Mouse (Mus musculus): ENCODE measurements at regions not wholly inside any gene's neighbourhood (a gene's known extent, or its start where the extent isn't known, plus 50 kb on each side); places are given as distances from the start of the nearest gene placed in this dataset.

DNA sequence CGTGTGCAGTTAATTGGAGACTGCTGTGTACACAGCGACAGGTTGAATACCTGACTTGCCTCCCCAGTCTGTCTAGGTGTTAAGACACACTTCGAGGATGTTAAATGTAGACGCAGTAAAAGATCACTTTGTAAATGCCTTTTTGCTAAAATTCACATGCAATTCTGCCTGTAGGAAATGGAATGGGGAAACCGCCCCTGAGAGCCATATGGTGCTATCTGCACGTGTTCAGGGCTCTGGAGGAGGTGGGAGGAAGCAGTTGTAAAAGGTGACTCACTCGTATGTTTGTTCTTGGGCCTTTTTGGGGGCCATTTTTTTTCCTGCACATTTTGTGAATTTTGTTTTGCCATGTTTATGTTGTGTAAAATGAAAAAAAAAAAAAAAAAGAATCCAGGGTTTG is 159.6 kb upstream of the Gjb5 start:
- no peak overlapping the region for H3K9ac ChIP-seq (ENCODE audit: low read depth, low read length)
- H3K27ac ChIP-seq (replicated peaks; ENCODE audit: low read depth, low read length) = no peak overlapping the region
- H3K27me3 ChIP-seq (replicated peaks; ENCODE audit: control insufficient read depth, insufficient read depth, low read length) = no peaks in the 10 kb centered on the region
- 81% methylated on average over 7 of the region's 7 CpGs for WGBS
- H3K36me3 ChIP-seq (ENCODE audit: control insufficient read depth, insufficient read depth, low read length) = no peaks in the 10 kb centered on the region
- ATAC-seq (ENCODE audit: low read depth) = no peak
- H3K4me3 ChIP-seq (ENCODE audit: low read depth, low read length) = no peak overlapping the region
- no peak overlapping the region for H3K4me2 ChIP-seq (ENCODE audit: low read depth, low read length)
- H3K9me3 ChIP-seq (ENCODE audit: control insufficient read depth, low read length) = no peaks in the 10 kb centered on the region
- DNase-seq (ENCODE audit: low spot score) = no peak
- H3K4me1 ChIP-seq (ENCODE audit: control insufficient read depth, insufficient read depth, low read length) = no peaks in the 10 kb centered on the region

DNA sequence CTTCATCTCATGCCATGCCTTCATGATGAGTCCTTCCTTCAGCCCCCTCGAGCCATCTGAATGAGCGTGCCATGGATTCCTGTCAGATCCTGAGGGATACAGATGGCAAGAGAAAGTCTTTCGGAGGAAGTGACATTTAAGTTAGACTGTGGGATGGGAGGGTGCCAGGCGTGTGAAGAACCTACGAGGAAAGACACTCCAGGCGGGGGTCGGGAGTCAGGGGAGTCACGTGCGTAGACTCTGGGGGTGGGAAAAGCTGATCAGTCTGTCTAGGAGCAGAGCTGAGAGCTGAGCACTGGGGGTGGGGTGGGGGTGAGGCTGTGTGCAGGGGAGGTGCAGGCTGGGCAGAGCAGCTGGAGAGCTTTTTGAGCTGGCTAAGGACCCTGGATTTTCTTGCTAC is 152.0 kb upstream of the Gjb5 start:
- 71% methylated on average over 9 of the region's 9 CpGs for WGBS
- DNase-seq (ENCODE audit: low spot score) = no peak

DNA sequence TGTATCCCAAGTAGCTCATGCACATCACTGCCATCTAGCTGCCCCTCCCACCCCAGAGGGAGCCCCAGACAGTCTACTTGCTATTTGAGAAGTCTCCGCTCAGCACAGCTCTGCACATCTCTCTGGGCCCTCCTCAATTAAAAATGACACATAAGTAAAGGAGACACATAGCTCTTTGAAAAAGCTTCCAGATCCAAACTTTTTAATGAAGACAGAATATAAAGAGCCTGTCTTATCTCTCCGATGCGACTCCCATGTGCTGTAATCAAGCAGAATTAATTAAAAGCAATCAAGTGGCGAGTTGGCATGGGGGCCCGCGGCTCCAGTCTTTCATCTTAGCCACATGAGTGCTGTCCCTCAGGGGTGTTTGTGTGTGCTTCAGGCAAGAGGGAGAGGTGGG is 144.6 kb upstream of the Gjb5 start:
- Histone ChIP-seq H3K27ac (replicated peaks; ENCODE audit: low read depth, low read length) (no peak overlapping the region), H3K4me3 (ENCODE audit: low read depth, low read length) (no peak overlapping the region), H3K4me2 (ENCODE audit: low read depth, low read length) (no peak overlapping the region), H3K9me3 (ENCODE audit: control insufficient read depth, low read length) (no peaks in the 10 kb centered on the region), H3K9ac (ENCODE audit: low read depth, low read length) (no peak overlapping the region), H3K27me3 (replicated peaks; ENCODE audit: control insufficient read depth, insufficient read depth, low read length) (no peaks in the 10 kb centered on the region), H3K4me1 (ENCODE audit: control insufficient read depth, insufficient read depth, low read length) (no peaks in the 10 kb centered on the region), H3K36me3 (ENCODE audit: control insufficient read depth, insufficient read depth, low read length) (no peaks in the 10 kb centered on the region)
- WGBS = 64% methylated on average over 6 of the region's 6 CpGs
- DNase-seq (ENCODE audit: low spot score) = no peak
- ATAC-seq (ENCODE audit: low read depth) = no peak

More for the DNA sequence above, 152.0 kb upstream of the Gjb5 start:
- Histone ChIP-seq H3K27me3 (replicated peaks; ENCODE audit: control insufficient read depth, insufficient read depth, low read length) (no peaks in the 10 kb centered on the region), H3K4me2 (ENCODE audit: low read depth, low read length) (no peak overlapping the region), H3K36me3 (ENCODE audit: control insufficient read depth, insufficient read depth, low read length) (no peaks in the 10 kb centered on the region), H3K9ac (ENCODE audit: low read depth, low read length) (no peak overlapping the region), H3K4me3 (ENCODE audit: low read depth, low read length) (no peak overlapping the region), H3K27ac (replicated peaks; ENCODE audit: low read depth, low read length) (no peak overlapping the region), H3K4me1 (ENCODE audit: control insufficient read depth, insufficient read depth, low read length) (no peaks in the 10 kb centered on the region), H3K9me3 (ENCODE audit: control insufficient read depth, low read length) (no peaks in the 10 kb centered on the region)
- ATAC-seq (ENCODE audit: low read depth) = no peak

DNA sequence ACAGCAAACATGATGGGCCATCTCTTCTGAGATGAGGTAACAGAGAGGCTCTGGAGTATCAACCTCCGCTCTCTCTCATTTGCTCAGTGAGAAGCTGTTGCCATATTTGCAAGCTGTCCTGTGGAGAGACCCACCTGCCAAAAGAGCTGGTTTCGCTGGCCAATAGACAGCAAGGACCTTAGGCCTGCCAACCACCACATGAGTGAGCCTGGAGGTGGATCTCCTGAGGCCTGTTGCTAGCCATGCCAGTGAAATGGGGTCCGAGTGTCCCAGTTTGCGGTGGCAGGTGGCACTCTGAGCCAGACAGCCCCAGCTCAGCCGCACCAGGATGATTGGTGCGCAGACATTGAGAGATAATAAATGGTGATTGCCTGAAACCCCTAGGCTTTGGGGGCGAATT is 143.9 kb upstream of the Gjb5 start:
- ATAC-seq (ENCODE audit: low read depth) = no peak

DNA sequence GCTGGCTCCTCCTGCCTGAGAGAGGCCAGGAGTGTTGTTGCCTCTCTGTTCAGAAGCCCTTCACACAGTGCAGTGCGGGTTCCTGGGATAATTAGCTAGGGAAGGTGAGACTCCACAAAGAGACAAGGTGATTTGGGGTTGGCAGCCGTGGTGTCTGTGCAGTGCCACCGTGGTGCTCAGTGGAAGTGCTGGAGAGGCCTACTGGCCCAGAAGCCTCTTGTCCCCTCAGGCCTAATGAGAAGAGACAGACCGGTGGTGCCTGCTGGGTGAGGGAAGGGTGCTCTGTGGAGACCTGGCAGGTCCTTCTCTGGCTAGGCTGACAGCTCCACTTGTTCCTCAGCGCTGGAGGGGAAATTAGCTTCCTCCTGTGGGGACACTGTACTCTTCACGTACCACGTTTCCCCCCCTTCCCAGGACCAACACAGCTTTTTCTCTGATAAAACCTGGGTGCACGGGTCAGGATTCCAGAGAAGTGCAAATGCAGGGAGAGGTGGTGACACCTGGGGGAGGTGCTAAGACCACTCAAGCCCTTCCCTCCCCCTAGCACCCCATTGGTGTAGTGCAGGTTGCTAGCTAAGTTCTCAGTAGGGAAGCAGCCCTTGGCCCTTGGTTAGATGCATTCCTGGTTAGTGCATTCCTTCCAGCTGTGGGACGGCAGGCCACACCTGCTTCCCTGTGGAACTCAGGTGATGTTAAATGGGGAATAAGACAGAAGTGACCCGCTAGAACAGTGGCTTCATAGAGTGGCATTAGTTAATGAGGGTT is 129.2 kb upstream of the Gjb5 start:
- H3K4me3 ChIP-seq (ENCODE audit: low read depth, low read length) = no peak overlapping the region
- no peaks in the 10 kb centered on the region for H3K27me3 ChIP-seq (replicated peaks; ENCODE audit: control insufficient read depth, insufficient read depth, low read length)
- no peaks in the 10 kb centered on the region for H3K36me3 ChIP-seq (ENCODE audit: control insufficient read depth, insufficient read depth, low read length)
- no peak overlapping the region for H3K4me2 ChIP-seq (ENCODE audit: low read depth, low read length)
- ATAC-seq (ENCODE audit: low read depth) = no peak
- no peak overlapping the region for H3K9ac ChIP-seq (ENCODE audit: low read depth, low read length)
- no peaks in the 10 kb centered on the region for H3K4me1 ChIP-seq (ENCODE audit: control insufficient read depth, insufficient read depth, low read length)
- WGBS = 31% methylated on average over 10 of the region's 10 CpGs
- no peak for DNase-seq (ENCODE audit: low spot score)
- H3K27ac ChIP-seq (replicated peaks; ENCODE audit: low read depth, low read length) = no peak overlapping the region
- H3K9me3 ChIP-seq (ENCODE audit: control insufficient read depth, low read length) = no peaks in the 10 kb centered on the region

More for the DNA sequence above, 143.9 kb upstream of the Gjb5 start:
- no peak overlapping the region for H3K4me3 ChIP-seq (ENCODE audit: low read depth, low read length)
- no peaks in the 10 kb centered on the region for H3K27me3 ChIP-seq (replicated peaks; ENCODE audit: control insufficient read depth, insufficient read depth, low read length)
- no peak for DNase-seq (ENCODE audit: low spot score)
- no peaks in the 10 kb centered on the region for H3K36me3 ChIP-seq (ENCODE audit: control insufficient read depth, insufficient read depth, low read length)
- 90% methylated on average over 7 of the region's 7 CpGs for WGBS
- H3K4me1 ChIP-seq (ENCODE audit: control insufficient read depth, insufficient read depth, low read length) = no peaks in the 10 kb centered on the region
- H3K9me3 ChIP-seq (ENCODE audit: control insufficient read depth, low read length) = no peaks in the 10 kb centered on the region
- no peak overlapping the region for H3K4me2 ChIP-seq (ENCODE audit: low read depth, low read length)
- H3K27ac ChIP-seq (replicated peaks; ENCODE audit: low read depth, low read length) = no peak overlapping the region
- no peak overlapping the region for H3K9ac ChIP-seq (ENCODE audit: low read depth, low read length)

DNA sequence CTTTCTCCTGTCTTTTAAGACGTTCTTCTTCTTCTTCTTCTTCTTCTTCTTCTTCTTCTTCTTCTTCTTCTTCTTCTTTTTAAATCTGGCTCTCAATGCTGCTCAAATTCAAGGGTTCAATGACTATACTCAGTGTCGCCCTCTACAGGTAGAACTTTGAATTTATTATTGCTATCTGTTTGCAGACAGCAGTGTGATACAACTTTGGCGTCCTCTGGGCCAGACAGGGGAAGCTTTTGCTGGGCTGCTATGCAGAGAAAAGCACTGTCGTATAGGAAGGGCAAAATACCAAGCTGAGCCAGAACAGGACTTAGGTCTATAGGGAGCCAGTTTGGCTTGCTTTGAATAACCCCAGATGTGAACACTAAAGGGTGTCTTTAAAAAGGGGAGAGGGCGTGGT is 127.3 kb upstream of the Gjb5 start:
- WGBS = 82% methylated on average over 5 of the region's 5 CpGs
- Histone ChIP-seq H3K36me3 (ENCODE audit: control insufficient read depth, insufficient read depth, low read length) (no peaks in the 10 kb centered on the region), H3K9me3 (ENCODE audit: control insufficient read depth, low read length) (no peaks in the 10 kb centered on the region), H3K27ac (replicated peaks; ENCODE audit: low read depth, low read length) (no peak overlapping the region), H3K4me1 (ENCODE audit: control insufficient read depth, insufficient read depth, low read length) (no peaks in the 10 kb centered on the region), H3K9ac (ENCODE audit: low read depth, low read length) (no peak overlapping the region), H3K27me3 (replicated peaks; ENCODE audit: control insufficient read depth, insufficient read depth, low read length) (no peaks in the 10 kb centered on the region), H3K4me3 (ENCODE audit: low read depth, low read length) (no peak overlapping the region), H3K4me2 (ENCODE audit: low read depth, low read length) (no peak overlapping the region)
- ATAC-seq (ENCODE audit: low read depth) (no peak), DNase-seq (ENCODE audit: low spot score) (no peak)

DNA sequence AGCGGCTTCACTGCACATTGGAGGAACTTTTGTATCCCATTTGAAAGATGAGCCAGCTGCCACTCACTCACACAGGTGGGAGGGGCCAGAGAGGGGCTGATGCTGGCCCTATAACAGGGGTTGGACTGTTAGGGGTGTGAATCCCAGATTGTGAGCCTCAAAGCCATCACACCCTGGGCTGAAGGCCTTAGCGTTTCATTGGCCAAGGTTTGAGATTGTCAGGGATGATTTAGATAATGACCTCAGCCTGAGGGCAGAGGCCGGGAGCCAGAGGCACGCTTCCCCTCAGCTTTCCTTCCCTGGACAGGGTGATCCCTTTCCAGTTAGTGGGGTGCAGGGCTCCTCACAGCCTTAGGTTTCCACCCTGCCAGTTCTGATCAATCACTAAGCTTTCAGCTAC is 124.5 kb upstream of the Gjb5 start:
- Histone ChIP-seq H3K4me1 (ENCODE audit: control insufficient read depth, insufficient read depth, low read length) (no peaks in the 10 kb centered on the region), H3K9ac (ENCODE audit: low read depth, low read length) (no peak overlapping the region), H3K27me3 (replicated peaks; ENCODE audit: control insufficient read depth, insufficient read depth, low read length) (no peaks in the 10 kb centered on the region), H3K4me2 (ENCODE audit: low read depth, low read length) (no peak overlapping the region), H3K27ac (replicated peaks; ENCODE audit: low read depth, low read length) (no peak overlapping the region), H3K9me3 (ENCODE audit: control insufficient read depth, low read length) (no peaks in the 10 kb centered on the region), H3K36me3 (ENCODE audit: control insufficient read depth, insufficient read depth, low read length) (no peaks in the 10 kb centered on the region), H3K4me3 (ENCODE audit: low read depth, low read length) (no peak overlapping the region)
- ATAC-seq (ENCODE audit: low read depth) = no peak
- no peak for DNase-seq (ENCODE audit: low spot score)
- 52% methylated on average over 4 of the region's 4 CpGs for WGBS

DNA sequence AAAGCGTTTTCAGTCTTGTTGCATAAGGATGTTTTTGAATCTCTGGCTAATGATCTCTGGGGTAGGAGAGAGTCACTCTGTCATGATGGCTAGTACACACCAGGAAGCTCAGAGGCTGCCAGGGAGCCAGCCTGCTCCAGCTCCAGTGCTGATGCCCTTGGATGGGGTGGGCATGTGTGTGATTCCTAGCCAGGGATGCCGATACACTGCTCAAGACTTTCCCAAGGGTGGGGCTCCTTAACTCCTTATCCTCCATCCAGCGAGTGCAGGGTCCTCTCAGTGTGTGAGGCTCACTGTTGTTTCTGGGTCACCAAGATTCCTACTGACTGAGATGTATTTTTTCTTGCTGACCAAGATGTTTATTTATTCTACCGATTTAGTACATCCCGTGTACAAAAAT is 122.4 kb upstream of the Gjb5 start:
- Histone ChIP-seq H3K27ac (replicated peaks; ENCODE audit: low read depth, low read length) (no peak overlapping the region), H3K9ac (ENCODE audit: low read depth, low read length) (no peak overlapping the region), H3K36me3 (ENCODE audit: control insufficient read depth, insufficient read depth, low read length) (no peaks in the 10 kb centered on the region), H3K4me1 (ENCODE audit: control insufficient read depth, insufficient read depth, low read length) (no peaks in the 10 kb centered on the region), H3K9me3 (ENCODE audit: control insufficient read depth, low read length) (no peaks in the 10 kb centered on the region), H3K4me3 (ENCODE audit: low read depth, low read length) (no peak overlapping the region), H3K27me3 (replicated peaks; ENCODE audit: control insufficient read depth, insufficient read depth, low read length) (no peaks in the 10 kb centered on the region), H3K4me2 (ENCODE audit: low read depth, low read length) (no peak overlapping the region)
- WGBS = 67% methylated on average over 5 of the region's 5 CpGs
- ATAC-seq (ENCODE audit: low read depth) (no peak), DNase-seq (ENCODE audit: low spot score) (no peak)

DNA sequence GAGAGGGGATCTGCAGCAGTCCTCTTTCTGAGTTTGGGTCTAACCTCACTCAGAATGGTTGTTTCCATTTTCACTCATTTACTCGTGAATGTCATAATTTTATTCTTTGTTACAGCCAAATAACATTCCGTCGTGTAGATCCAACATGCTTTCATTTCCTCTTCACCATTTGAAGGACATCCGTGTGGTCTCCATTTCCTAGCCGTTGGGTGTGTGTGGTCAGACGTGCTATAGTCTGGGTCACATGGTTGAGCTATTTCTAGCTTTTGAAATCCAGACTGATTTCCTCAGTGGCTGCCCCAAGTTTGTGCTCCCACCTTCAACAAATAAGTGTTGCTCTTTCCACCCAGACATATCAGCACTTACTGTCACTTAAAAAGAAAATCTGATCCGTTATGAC is 111.9 kb upstream of the Gjb5 start:
- Histone ChIP-seq H3K9me3 (ENCODE audit: control insufficient read depth, low read length) (no peaks in the 10 kb centered on the region), H3K36me3 (ENCODE audit: control insufficient read depth, insufficient read depth, low read length) (no peaks in the 10 kb centered on the region), H3K27me3 (replicated peaks; ENCODE audit: control insufficient read depth, insufficient read depth, low read length) (no peaks in the 10 kb centered on the region), H3K9ac (ENCODE audit: low read depth, low read length) (no peak overlapping the region), H3K27ac (replicated peaks; ENCODE audit: low read depth, low read length) (no peak overlapping the region), H3K4me2 (ENCODE audit: low read depth, low read length) (no peak overlapping the region), H3K4me3 (ENCODE audit: low read depth, low read length) (no peak overlapping the region), H3K4me1 (ENCODE audit: control insufficient read depth, insufficient read depth, low read length) (no peaks in the 10 kb centered on the region)
- ATAC-seq (ENCODE audit: low read depth) (no peak), DNase-seq (ENCODE audit: low spot score) (no peak)
- 82% methylated on average over 7 of the region's 7 CpGs for WGBS

All from embryonic facial prominence, embryonic 14.5 days (tissue).